Mouse (Mus musculus): ENCODE data around the gene Nsa2. TPM values are rescaled to one million over a fixed set of nuclear protein-coding genes. Genes with fewer than 3 reads are reported as not detected.

The Nsa2 gene
- polyA plus RNA-seq, 1 experiment from 2014 or later = 53.2 TPM

DNA sequence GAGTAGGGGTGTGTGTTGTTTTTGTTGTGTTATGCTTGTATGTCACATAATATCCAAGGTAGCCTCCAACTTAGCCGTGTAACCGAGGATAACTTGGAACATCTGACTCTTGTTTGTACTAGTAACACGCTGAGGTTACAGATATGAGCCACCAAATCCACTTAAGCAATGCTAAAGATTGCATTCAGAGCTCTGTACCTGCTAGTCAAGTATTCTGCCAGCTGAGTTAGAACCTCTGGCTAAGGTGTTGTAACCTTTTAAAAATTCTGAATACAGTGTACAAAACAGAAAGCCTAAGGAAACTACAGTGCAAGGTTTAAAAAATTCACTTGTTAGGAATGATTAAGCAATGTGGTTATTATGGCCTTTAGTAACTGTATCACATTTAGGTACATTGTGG is 57.1 kb downstream of the Nsa2 start:
- no peak for ATAC-seq
- no peaks in the 10 kb centered on the region for H3K27me3 ChIP-seq
- H3K27ac ChIP-seq = no peak overlapping the region
- H3K9ac ChIP-seq = no peak overlapping the region
- no peak overlapping the region for H3K4me3 ChIP-seq
- no peaks in the 10 kb centered on the region for H3K9me3 ChIP-seq (replicated peaks)
- H3K36me3 ChIP-seq (ENCODE audit: poor library complexity, severe bottlenecking) = no peaks in the 10 kb centered on the region
- 95% methylated on average over 3 of the region's 3 CpGs for WGBS
- H3K4me2 ChIP-seq = no peak overlapping the region
- H3K4me1 ChIP-seq = no peaks in the 10 kb centered on the region

DNA sequence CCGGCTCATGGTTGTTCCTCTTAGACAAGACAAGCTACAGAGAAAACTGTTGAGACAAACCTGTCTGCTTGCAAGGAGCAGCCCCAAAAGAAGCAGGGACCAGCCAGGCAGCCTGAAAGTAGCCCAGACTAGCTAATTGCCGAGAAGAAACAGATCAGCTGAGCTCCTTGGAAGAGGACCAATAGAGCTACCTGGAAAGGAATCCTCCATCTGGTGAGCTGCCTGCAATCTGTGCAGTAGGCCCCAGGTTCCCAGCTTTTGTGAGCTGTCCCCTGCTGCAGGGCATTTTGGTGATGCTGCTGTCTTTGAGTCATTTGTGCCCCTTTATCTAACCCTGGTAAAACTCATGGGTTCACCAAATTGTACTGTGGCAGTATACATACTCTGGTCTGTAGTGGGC is 57.5 kb downstream of the Nsa2 start:
- WGBS = 80% methylated on average over 2 of the region's 2 CpGs

More for the DNA sequence above, 57.5 kb downstream of the Nsa2 start:
- no peak for ATAC-seq
- no peaks in the 10 kb centered on the region for H3K36me3 ChIP-seq (ENCODE audit: poor library complexity, severe bottlenecking)
- H3K27me3 ChIP-seq = no peaks in the 10 kb centered on the region
- no peak overlapping the region for H3K4me3 ChIP-seq
- H3K9ac ChIP-seq = no peak overlapping the region
- no peak overlapping the region for H3K4me2 ChIP-seq
- H3K27ac ChIP-seq = no peak overlapping the region
- H3K9me3 ChIP-seq (replicated peaks) = no peaks in the 10 kb centered on the region
- H3K4me1 ChIP-seq = no peaks in the 10 kb centered on the region

Other genes with a start within 250 kb of the Nsa2 start
- gene Gcnt4, start 213.2 kb downstream of the Nsa2 start, polyA plus RNA-seq (2015; fragmentation: Nextera tagmentation; extraction: Ambion mirVana) = 0.03 and 0.06 TPM in 2 replicates
- not detected in 2 replicates for gene 1700029F12Rik, start 103.6 kb downstream of the Nsa2 start, polyA plus RNA-seq (2015; fragmentation: Nextera tagmentation; extraction: Ambion mirVana)
- gene Fam169a, start 70.7 kb downstream of the Nsa2 start, polyA plus RNA-seq (2015; fragmentation: Nextera tagmentation; extraction: Ambion mirVana) = 9.5 and 10.8 TPM in 2 replicates
- gene Gm6169, start 38.7 kb downstream of the Nsa2 start, polyA plus RNA-seq (2015; fragmentation: Nextera tagmentation; extraction: Ambion mirVana) = 0.94 and 2.3 TPM in 2 replicates
- gene Gfm2, start within 50 bp of the Nsa2 start, polyA plus RNA-seq (2015; fragmentation: Nextera tagmentation; extraction: Ambion mirVana) = 33.4 and 36.7 TPM in 2 replicates
- 21.4 and 21.6 TPM in 2 replicates for gene Hexb, start 60.4 kb upstream of the Nsa2 start, polyA plus RNA-seq (2015; fragmentation: Nextera tagmentation; extraction: Ambion mirVana)
- 44.4 and 45.2 TPM in 2 replicates for gene Enc1, start 103.2 kb upstream of the Nsa2 start, polyA plus RNA-seq (2015; fragmentation: Nextera tagmentation; extraction: Ambion mirVana)

Data from forebrain, embryonic 13.5 days (tissue).